Mouse (Mus musculus) olfactory bulb, adult 2 months (tissue): ENCODE data around the gene Anks1b. TPM values are rescaled to one million over a fixed set of nuclear protein-coding genes. Genes with fewer than 3 reads are reported as not detected.

Experiments used
- H3K27ac ChIP-seq: fragments of 200-500 bp; 2 replicates; pipeline ENCODE4 v1.5.1; 2012; ENCODE audit warnings: low read depth, low read length; ENCODE audit not compliant: insufficient read depth
- H3K4me1 ChIP-seq: fragments of 200-500 bp; 2 replicates; pipeline ENCODE4 v1.6.1; 2012; ENCODE audit warnings: low read length; ENCODE audit not compliant: control insufficient read depth, insufficient read depth
- H3K4me3 ChIP-seq: fragments of 200-500 bp; 2 replicates; pipeline ENCODE4 v1.5.1; 2012; ENCODE audit warnings: mild to moderate bottlenecking, low read depth, low read length, moderate library complexity; ENCODE audit not compliant: insufficient read depth
- CTCF ChIP-seq: fragments of 200-500 bp; IDR thresholded peaks from 2 replicates; pipeline ENCODE4 v1.5.1; 2012; ENCODE audit warnings: low read depth, mild to moderate bottlenecking, low read length, moderate library complexity; ENCODE audit not compliant: insufficient read depth
- POLR2A ChIP-seq: fragments of 200-500 bp; IDR thresholded peaks from 2 replicates; pipeline ENCODE4 v1.6.1; 2012; ENCODE audit warnings: mild to moderate bottlenecking, low read depth, low read length, moderate library complexity; ENCODE audit not compliant: insufficient read depth
- WGBS: fragments of 180-500 bp; shearing (Covaris S2); methylation state at CpG from one replicate; pipeline ENCODE4 v1.1.7; 2018; 5-methylcytosine and 5-hydroxymethylcytosine counted together
- polyA plus RNA-seq: library from polyadenylated mRNA; stranded (reverse); fragments of >200 nt; gene quantifications from 2 replicates; pipeline ENCODE4 v1.2.4, GENCODE M21; 2012; ENCODE audit warnings: low replicate concordance; ENCODE audit not compliant: missing spikeins, insufficient read depth, insufficient read length

The Anks1b gene
- polyA plus RNA-seq, 1 experiment, result not detected

DNA sequence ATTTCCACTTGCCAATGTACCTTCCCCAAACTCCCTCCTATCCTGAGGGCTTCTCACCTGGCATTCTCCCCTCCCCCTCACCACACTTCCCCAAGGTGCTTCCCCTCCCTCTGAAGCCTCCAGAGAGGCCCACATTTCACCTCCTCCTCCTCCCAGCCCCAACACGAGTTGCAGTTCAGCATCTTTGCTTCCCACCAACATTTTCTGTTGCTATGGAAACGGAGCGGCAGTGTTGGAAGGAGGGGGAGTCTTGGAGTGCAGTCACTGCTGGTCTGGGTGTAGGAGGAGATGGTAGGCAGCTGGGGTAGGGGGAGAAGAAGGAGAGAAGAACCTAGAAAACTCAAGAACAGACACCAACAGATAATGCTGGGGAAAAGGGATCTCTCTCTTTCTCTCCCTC, 722.8 kb downstream of the Anks1b start:
- no peak for TF ChIP-seq CTCF
- TF ChIP-seq POLR2A, result no peak
- peak overlapping the region; percentile 83 for H3K27ac ChIP-seq
- WGBS, result 3% methylated on average over 3 of the region's 3 CpGs
- H3K4me3 ChIP-seq, result no peak overlapping the region
- peaks cover 22% of the 10 kb centered on the region for H3K4me1 ChIP-seq

GRCm38 (mm10) chr10:90596576-90596975, 723.3 kb downstream of the Anks1b start:
- Histone ChIP-seq H3K4me3 (peak overlapping the region; percentile 9; the same call in 1 of the 2 replicates), H3K4me1 (peaks cover 22% of the 10 kb centered on the region), H3K27ac (peak overlapping the region; percentile 83)
- TF ChIP-seq POLR2A, result no peak
- no peak for TF ChIP-seq CTCF
- WGBS, result 7% methylated on average over 3 of the region's 3 CpGs

- Histone ChIP-seq H3K4me3 (no peak overlapping the region), H3K27ac (no peak overlapping the region), H3K4me1 (peaks cover 22% of the 10 kb centered on the region)
- TF ChIP-seq CTCF, result no peak
- TF ChIP-seq POLR2A, result no peak
Observed at GRCm38 (mm10) chr10:90599149-90599548, 725.8 kb downstream of the Anks1b start.

GRCm38 (mm10) chr10:90599726-90600531, 726.6 kb downstream of the Anks1b start:
- TF ChIP-seq POLR2A (no peak), CTCF (no peak)
- Histone ChIP-seq H3K4me1 (peaks cover 18% of the 10 kb centered on the region), H3K4me3 (no peak overlapping the region), H3K27ac (peak overlapping the region; percentile 29; the same call in 1 of the 2 replicates)
- WGBS, result 74% methylated on average over 14 of the region's 14 CpGs

DNA sequence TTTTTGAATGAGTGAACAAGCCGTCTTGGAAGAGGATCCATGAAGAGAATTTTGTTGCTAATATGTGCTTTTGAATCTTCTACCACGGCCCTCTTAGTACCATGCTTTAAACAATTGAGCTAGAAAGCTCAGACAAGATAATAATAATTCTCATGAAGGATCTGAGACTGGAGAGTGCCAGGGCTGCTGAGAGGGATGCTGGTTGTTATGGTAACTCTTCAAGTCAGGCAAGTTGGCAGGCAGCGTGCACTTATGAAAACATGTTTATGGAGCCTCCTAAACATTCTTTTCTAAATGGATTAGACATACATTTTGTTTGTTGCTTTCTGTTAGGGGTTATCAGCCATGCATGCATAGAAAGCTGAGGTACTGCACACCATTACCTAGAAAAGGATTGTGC, 734.3 kb downstream of the Anks1b start:
- Histone ChIP-seq H3K4me3 (no peak overlapping the region), H3K27ac (peak overlapping the region; percentile 1; the same call in 1 of the 2 replicates), H3K4me1 (peaks cover 7% of the 10 kb centered on the region; the same call in 1 of the 2 replicates)
- 18% methylated on average over 3 of the region's 3 CpGs for WGBS
- TF ChIP-seq POLR2A, result no peak
- no peak for TF ChIP-seq CTCF

DNA sequence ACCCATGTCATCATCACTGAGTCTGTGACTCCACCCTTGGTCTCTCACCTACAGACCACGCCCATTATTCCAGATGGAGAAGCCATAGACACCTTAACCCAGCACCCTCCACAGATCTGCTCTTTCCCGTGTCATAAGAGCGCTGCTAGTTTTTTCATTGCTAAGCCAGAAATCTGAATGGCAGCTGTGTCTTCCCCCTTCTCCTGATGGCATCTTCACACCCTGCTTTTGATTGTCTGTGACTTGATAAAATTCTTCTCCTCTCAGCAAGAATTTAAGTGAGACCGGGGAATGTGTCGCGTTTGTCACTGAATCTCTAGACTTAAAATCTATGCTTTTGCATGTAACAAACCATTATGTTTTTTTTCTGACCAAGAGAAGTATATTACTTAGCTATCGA, 736.1 kb downstream of the Anks1b start:
- H3K27ac ChIP-seq, result no peak overlapping the region
- TF ChIP-seq CTCF, result no peak
- no peak for TF ChIP-seq POLR2A
- WGBS, result 79% methylated on average over 7 of the region's 7 CpGs
- no peak overlapping the region for H3K4me3 ChIP-seq
- peaks cover 5% of the 10 kb centered on the region; the same call in 1 of the 2 replicates for H3K4me1 ChIP-seq

- WGBS, result 96% methylated on average over 3 of the region's 3 CpGs
- Histone ChIP-seq H3K4me1 (peaks cover 14% of the 10 kb centered on the region), H3K4me3 (no peak overlapping the region), H3K27ac (no peak overlapping the region)
- no peak for TF ChIP-seq POLR2A
Observed at GRCm38 (mm10) chr10:90613051-90613450, 739.7 kb downstream of the Anks1b start.

- no peak overlapping the region for H3K4me3 ChIP-seq
- peaks cover 10% of the 10 kb centered on the region for H3K4me1 ChIP-seq
- no peak for TF ChIP-seq POLR2A
- TF ChIP-seq CTCF, result no peak
- H3K27ac ChIP-seq, result no peak overlapping the region
- WGBS, result 43% methylated on average over 2 of the region's 2 CpGs
Observed at GRCm38 (mm10) chr10:90615196-90615595, 741.9 kb downstream of the Anks1b start.

DNA sequence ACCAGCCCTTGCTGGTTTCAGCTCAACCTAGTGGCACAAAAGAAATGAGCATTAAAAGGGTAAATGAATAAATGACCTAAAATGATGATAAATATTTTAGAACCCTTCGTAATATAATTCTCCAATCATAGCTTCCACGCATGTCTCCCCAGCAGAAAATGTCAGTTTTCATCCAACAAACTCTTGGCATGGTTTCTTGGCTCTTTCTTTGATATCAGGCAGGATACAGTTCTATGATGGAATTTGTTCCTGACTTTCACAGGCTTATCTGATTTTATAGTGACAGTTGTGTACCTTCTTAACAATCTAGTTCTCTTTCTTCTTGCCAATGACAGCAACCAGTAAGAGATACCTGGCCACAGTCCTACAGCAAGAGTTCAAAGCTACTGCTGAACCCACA, 743.3 kb downstream of the Anks1b start:
- Histone ChIP-seq H3K4me3 (no peak overlapping the region), H3K4me1 (peaks cover 9% of the 10 kb centered on the region), H3K27ac (no peak overlapping the region)
- TF ChIP-seq CTCF (no peak), POLR2A (no peak)
- 89% methylated on average over 2 of the region's 2 CpGs for WGBS
